Mouse (Mus musculus): ENCODE results near the gene Mgst3.

DNA sequence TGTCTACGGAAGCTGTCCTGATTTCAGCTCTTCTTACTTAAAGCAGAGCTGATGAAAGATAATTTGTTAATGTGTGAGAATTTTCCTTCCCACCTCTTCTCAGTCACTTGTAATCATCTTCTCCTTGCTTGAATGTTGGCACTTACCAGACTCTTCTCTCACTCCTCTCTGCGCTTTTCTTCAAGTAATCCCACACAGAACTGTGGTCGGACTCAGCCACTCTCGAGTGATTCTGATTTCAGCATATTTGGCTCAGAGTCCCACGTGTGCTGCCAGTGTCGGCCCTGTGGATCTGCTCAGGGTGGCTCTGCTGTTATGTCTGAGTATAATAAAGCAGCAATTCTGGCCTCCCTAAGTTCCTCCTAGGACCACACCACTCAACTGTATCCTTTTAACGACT lies 43.5 kb upstream of the Mgst3 start:
- TF ChIP-seq CTCF (IDR thresholded peaks at IDR 0.05; ENCODE audit: low read depth, low read length) = no peak
- no peak for TF ChIP-seq GATA2 (IDR thresholded peaks at IDR 0.05; ENCODE audit: borderline replicate concordance, low read depth, low read length)
- TF ChIP-seq GATA1 (IDR thresholded peaks at IDR 0.05; ENCODE audit: borderline replicate concordance, low read length) = no peak
- no peak for TF ChIP-seq POLR2AphosphoS5 (IDR thresholded peaks at IDR 0.05; ENCODE audit: insufficient replicate concordance, low read depth, low read length)
- no peak for TF ChIP-seq TAL1 (conservative IDR thresholded peaks at IDR 0.05; ENCODE audit: low read depth, low read length)

Measured in G1E (cell line).